Mouse (Mus musculus): ENCODE results near the gene Plekha5. TPM values are rescaled to one million over a fixed set of nuclear protein-coding genes. Genes with fewer than 3 reads are reported as not detected.

Gene Plekha5
- total RNA-seq, 1 experiment from 2014 or later: 30.1 TPM

Other genes starting within 250 kb of the Plekha5 start
- gene Aebp2, start 198.6 kb downstream of the Plekha5 start, total RNA-seq (2021): 52.3 and 52.8 TPM in 2 replicates

Measured in adrenal gland, postnatal 14 days (tissue).